Mouse (Mus musculus): ENCODE results near the gene Me1. TPM values are rescaled to one million over a fixed set of nuclear protein-coding genes. Genes with fewer than 3 reads are reported as not detected.

The Me1 gene
- polyA plus RNA-seq, 1 experiment: 56.3 TPM

GRCm38 (mm10) chr9:86720227-86720626, 24.5 kb upstream of the Me1 start:
- H3K4me1 ChIP-seq (ENCODE audit: control insufficient read depth, insufficient read depth, low read length): no peaks in the 10 kb centered on the region
- TF ChIP-seq POLR2A (IDR thresholded peaks at IDR 0.05; ENCODE audit: borderline replicate concordance, insufficient read depth, low read length) (no peak), CTCF (IDR thresholded peaks at IDR 0.05; ENCODE audit: borderline replicate concordance, insufficient read depth, low read depth, low read length) (no peak)
- DNase-seq: no peak
- no peak overlapping the region for H3K27ac ChIP-seq (ENCODE audit: insufficient read depth, low read length)
- WGBS: 94% methylated on average over 5 of the region's 5 CpGs
- no peaks in the 10 kb centered on the region for H3K27me3 ChIP-seq (ENCODE audit: control insufficient read depth, insufficient read depth, low read length)
- no peak overlapping the region for H3K4me3 ChIP-seq (replicated peaks; ENCODE audit: insufficient read depth, low read depth, low read length)

GRCm38 (mm10) chr9:86717119-86717518, 21.4 kb upstream of the Me1 start:
- TF ChIP-seq POLR2A (IDR thresholded peaks at IDR 0.05; ENCODE audit: borderline replicate concordance, insufficient read depth, low read length) (no peak), CTCF (IDR thresholded peaks at IDR 0.05; ENCODE audit: borderline replicate concordance, insufficient read depth, low read depth, low read length) (no peak)
- H3K27ac ChIP-seq (ENCODE audit: insufficient read depth, low read length): no peak overlapping the region
- H3K4me1 ChIP-seq (ENCODE audit: control insufficient read depth, insufficient read depth, low read length): no peaks in the 10 kb centered on the region
- 78% methylated on average over 5 of the region's 5 CpGs for WGBS
- no peak for DNase-seq
- H3K27me3 ChIP-seq (ENCODE audit: control insufficient read depth, insufficient read depth, low read length): no peaks in the 10 kb centered on the region
- no peak overlapping the region for H3K4me3 ChIP-seq (replicated peaks; ENCODE audit: insufficient read depth, low read depth, low read length)

- no peaks in the 10 kb centered on the region for H3K27me3 ChIP-seq (ENCODE audit: control insufficient read depth, insufficient read depth, low read length)
- H3K4me1 ChIP-seq (ENCODE audit: control insufficient read depth, insufficient read depth, low read length): no peaks in the 10 kb centered on the region
- WGBS: 14% methylated on average over 2 of the region's 2 CpGs
- no peak overlapping the region for H3K4me3 ChIP-seq (replicated peaks; ENCODE audit: insufficient read depth, low read depth, low read length)
- no peak for DNase-seq
- no peak for TF ChIP-seq CTCF (IDR thresholded peaks at IDR 0.05; ENCODE audit: borderline replicate concordance, insufficient read depth, low read depth, low read length)
- no peak for TF ChIP-seq POLR2A (IDR thresholded peaks at IDR 0.05; ENCODE audit: borderline replicate concordance, insufficient read depth, low read length)
- no peak overlapping the region for H3K27ac ChIP-seq (ENCODE audit: insufficient read depth, low read length)
These were observed 20.8 kb upstream of the Me1 start for GRCm38 (mm10) chr9:86716540-86716939.

- no peak overlapping the region for H3K27ac ChIP-seq (ENCODE audit: insufficient read depth, low read length)
- WGBS: 85% methylated on average over 3 of the region's 3 CpGs
These were observed 18.3 kb upstream of the Me1 start for GRCm38 (mm10) chr9:86714089-86714488.

GRCm38 (mm10) chr9:86712648-86713047, 16.9 kb upstream of the Me1 start:
- Histone ChIP-seq H3K4me3 (replicated peaks; ENCODE audit: insufficient read depth, low read depth, low read length) (no peak overlapping the region), H3K27ac (ENCODE audit: insufficient read depth, low read length) (no peak overlapping the region), H3K4me1 (ENCODE audit: control insufficient read depth, insufficient read depth, low read length) (no peaks in the 10 kb centered on the region), H3K27me3 (ENCODE audit: control insufficient read depth, insufficient read depth, low read length) (no peaks in the 10 kb centered on the region)
- TF ChIP-seq CTCF (IDR thresholded peaks at IDR 0.05; ENCODE audit: borderline replicate concordance, insufficient read depth, low read depth, low read length) (no peak), POLR2A (IDR thresholded peaks at IDR 0.05; ENCODE audit: borderline replicate concordance, insufficient read depth, low read length) (no peak)
- DNase-seq: no peak
- WGBS: 78% methylated on average over 2 of the region's 2 CpGs

More at GRCm38 (mm10) chr9:86714089-86714488, 18.3 kb upstream of the Me1 start:
- H3K27me3 ChIP-seq (ENCODE audit: control insufficient read depth, insufficient read depth, low read length): no peaks in the 10 kb centered on the region
- TF ChIP-seq POLR2A (IDR thresholded peaks at IDR 0.05; ENCODE audit: borderline replicate concordance, insufficient read depth, low read length) (no peak), CTCF (IDR thresholded peaks at IDR 0.05; ENCODE audit: borderline replicate concordance, insufficient read depth, low read depth, low read length) (no peak)
- H3K4me3 ChIP-seq (replicated peaks; ENCODE audit: insufficient read depth, low read depth, low read length): no peak overlapping the region
- DNase-seq: no peak
- H3K4me1 ChIP-seq (ENCODE audit: control insufficient read depth, insufficient read depth, low read length): no peaks in the 10 kb centered on the region

GRCm38 (mm10) chr9:86710091-86710634, 14.4 kb upstream of the Me1 start:
- no peaks in the 10 kb centered on the region for H3K27me3 ChIP-seq (ENCODE audit: control insufficient read depth, insufficient read depth, low read length)
- TF ChIP-seq CTCF (IDR thresholded peaks at IDR 0.05; ENCODE audit: borderline replicate concordance, insufficient read depth, low read depth, low read length) (no peak), POLR2A (IDR thresholded peaks at IDR 0.05; ENCODE audit: borderline replicate concordance, insufficient read depth, low read length) (no peak)
- no peak for DNase-seq
- no peak overlapping the region for H3K4me3 ChIP-seq (replicated peaks; ENCODE audit: insufficient read depth, low read depth, low read length)
- 96% methylated on average over 2 of the region's 2 CpGs for WGBS
- no peaks in the 10 kb centered on the region for H3K4me1 ChIP-seq (ENCODE audit: control insufficient read depth, insufficient read depth, low read length)
- no peak overlapping the region for H3K27ac ChIP-seq (ENCODE audit: insufficient read depth, low read length)

- TF ChIP-seq CTCF (IDR thresholded peaks at IDR 0.05; ENCODE audit: borderline replicate concordance, insufficient read depth, low read depth, low read length) (no peak), POLR2A (IDR thresholded peaks at IDR 0.05; ENCODE audit: borderline replicate concordance, insufficient read depth, low read length) (no peak)
- DNase-seq: no peak
- 61% methylated on average over 6 of the region's 6 CpGs for WGBS
- no peaks in the 10 kb centered on the region for H3K27me3 ChIP-seq (ENCODE audit: control insufficient read depth, insufficient read depth, low read length)
- no peaks in the 10 kb centered on the region for H3K4me1 ChIP-seq (ENCODE audit: control insufficient read depth, insufficient read depth, low read length)
- H3K4me3 ChIP-seq (replicated peaks; ENCODE audit: insufficient read depth, low read depth, low read length): no peak overlapping the region
- H3K27ac ChIP-seq (ENCODE audit: insufficient read depth, low read length): no peak overlapping the region
These were observed 13.2 kb upstream of the Me1 start for GRCm38 (mm10) chr9:86708921-86709320.

GRCm38 (mm10) chr9:86707431-86707830, 11.7 kb upstream of the Me1 start:
- H3K27ac ChIP-seq (ENCODE audit: insufficient read depth, low read length): no peak overlapping the region
- no peaks in the 10 kb centered on the region for H3K27me3 ChIP-seq (ENCODE audit: control insufficient read depth, insufficient read depth, low read length)
- TF ChIP-seq POLR2A (IDR thresholded peaks at IDR 0.05; ENCODE audit: borderline replicate concordance, insufficient read depth, low read length) (no peak), CTCF (IDR thresholded peaks at IDR 0.05; ENCODE audit: borderline replicate concordance, insufficient read depth, low read depth, low read length) (no peak)
- no peak overlapping the region for H3K4me3 ChIP-seq (replicated peaks; ENCODE audit: insufficient read depth, low read depth, low read length)
- no peaks in the 10 kb centered on the region for H3K4me1 ChIP-seq (ENCODE audit: control insufficient read depth, insufficient read depth, low read length)
- WGBS: 56% methylated on average over 1 of the region's 1 CpGs
- no peak for DNase-seq

Measured in cerebellum, adult 2 months (tissue).